Mouse (Mus musculus) hindbrain, embryonic 11.5 days (tissue): ENCODE measurements at regions not wholly inside any gene's neighbourhood (a gene's known extent, or its start where the extent isn't known, plus 50 kb on each side); places are given as distances from the start of the nearest gene placed in this dataset.

ENCODE experiments used
- ATAC-seq: fragments of 200-750 bp; cut with Nextera tagmentation; 2 replicates; pipeline ENCODE4 v1.8.0; 2017; ENCODE audit warnings: mild to moderate bottlenecking, moderate TSS enrichment, moderate library complexity; ENCODE audit not compliant: low FRiP score
- DNase-seq: peaks from one replicate; pipeline ENCODE4 v3.0.0-alpha.2; 2015; ENCODE audit warnings: low spot score
- H3K27ac ChIP-seq: fragments of 300-500 bp; sonication (generic); 2 replicates; pipeline ENCODE4 v1.5.1; 2014; ENCODE audit warnings: mild to moderate bottlenecking, low read depth, low read length
- H3K27me3 ChIP-seq: fragments of 300-500 bp; sonication (generic); 2 replicates; pipeline ENCODE4 v1.6.1; 2014; ENCODE audit warnings: mild to moderate bottlenecking, low read length, moderate library complexity, mixed read lengths; ENCODE audit not compliant: control insufficient read depth, insufficient read depth
- H3K36me3 ChIP-seq: fragments of 300-500 bp; sonication (generic); 2 replicates; pipeline ENCODE4 v1.6.1; 2014; ENCODE audit warnings: mild to moderate bottlenecking, low read length, moderate library complexity, mixed read lengths; ENCODE audit not compliant: control insufficient read depth, insufficient read depth
- H3K4me1 ChIP-seq: fragments of 300-500 bp; sonication (generic); replicated peaks from 2 replicates; pipeline ENCODE4 v1.6.1; 2014; ENCODE audit warnings: low read length, mixed read lengths; ENCODE audit not compliant: control insufficient read depth, insufficient read depth
- H3K4me2 ChIP-seq: fragments of 300-500 bp; sonication (generic); replicated peaks from 2 replicates; pipeline ENCODE4 v1.6.1; 2014; ENCODE audit warnings: mild to moderate bottlenecking, low read depth, low read length
- H3K4me3 ChIP-seq: fragments of 300-500 bp; sonication (generic); 2 replicates; pipeline ENCODE4 v1.5.1; 2014; ENCODE audit warnings: low read depth, low read length
- H3K9ac ChIP-seq: fragments of 300-500 bp; sonication (generic); 2 replicates; pipeline ENCODE4 v1.6.1; 2014; ENCODE audit warnings: low read depth, low read length
- H3K9me3 ChIP-seq: fragments of 300-500 bp; sonication (generic); 2 replicates; pipeline ENCODE4 v1.6.1; 2016; ENCODE audit warnings: low read length; ENCODE audit not compliant: control insufficient read depth
- WGBS: fragments of 180-500 bp; shearing (Covaris S2); extraction: QIAGEN DNeasy Blood & Tissue Kit; methylation state at CpG from one replicate; pipeline ENCODE4 v1.1.7; 2014; 5-methylcytosine and 5-hydroxymethylcytosine counted together

DNA sequence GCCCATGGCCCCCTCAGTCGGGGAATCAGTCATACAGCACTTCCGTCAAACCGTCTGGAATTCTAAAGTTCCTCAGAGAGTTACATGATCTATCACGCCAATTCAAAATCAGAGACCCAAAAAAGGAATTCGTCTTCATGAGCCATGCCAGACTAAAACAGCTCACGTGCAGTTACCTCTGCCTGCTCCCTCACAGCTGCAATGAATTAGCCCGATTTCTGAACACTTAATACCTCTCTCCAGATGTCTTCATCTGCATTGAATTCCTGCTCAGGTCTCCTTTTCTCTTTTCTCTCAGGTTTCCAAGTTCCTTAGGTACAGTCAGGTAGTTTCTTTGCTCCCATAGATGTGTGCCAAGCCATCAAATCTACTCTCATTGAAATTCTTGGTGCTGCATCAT lies 192.4 kb upstream of the Lrig3 start:
- Histone ChIP-seq H3K4me3 (no peak overlapping the region), H3K4me2 (no peak overlapping the region), H3K36me3 (no peaks in the 10 kb centered on the region), H3K9me3 (no peaks in the 10 kb centered on the region), H3K4me1 (no peaks in the 10 kb centered on the region), H3K27me3 (no peaks in the 10 kb centered on the region), H3K27ac (no peak overlapping the region), H3K9ac (no peak overlapping the region)
- ATAC-seq (no peak), DNase-seq (no peak)
- 67% methylated on average over 7 of the region's 7 CpGs for WGBS

DNA sequence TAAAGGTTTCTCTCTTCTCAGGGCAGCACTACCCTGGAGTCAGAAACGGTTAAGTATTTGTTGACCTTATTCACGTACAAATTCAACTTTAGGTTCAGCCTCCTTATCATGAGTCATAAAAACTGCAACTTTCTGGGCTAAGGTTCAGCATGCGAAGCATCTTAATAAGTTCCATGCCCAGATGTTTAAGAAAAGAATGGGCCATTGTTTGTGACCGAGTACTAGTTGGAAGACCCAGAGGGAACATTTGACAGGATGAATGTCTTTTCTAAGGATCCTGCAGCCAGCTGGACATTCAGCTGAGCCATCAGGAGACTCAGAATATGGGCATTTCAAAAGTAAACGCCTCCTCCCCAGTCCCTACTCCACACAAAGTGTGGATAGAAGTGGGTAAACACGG lies 183.5 kb upstream of the Lrig3 start:
- Histone ChIP-seq H3K4me2 (no peak overlapping the region), H3K27ac (no peak overlapping the region), H3K9ac (no peak overlapping the region), H3K4me3 (no peak overlapping the region), H3K27me3 (no peaks in the 10 kb centered on the region), H3K36me3 (no peaks in the 10 kb centered on the region), H3K9me3 (no peaks in the 10 kb centered on the region), H3K4me1 (peaks cover 7% of the 10 kb centered on the region)
- ATAC-seq (no peak), DNase-seq (no peak)
- WGBS: 57% methylated on average over 6 of the region's 6 CpGs

DNA sequence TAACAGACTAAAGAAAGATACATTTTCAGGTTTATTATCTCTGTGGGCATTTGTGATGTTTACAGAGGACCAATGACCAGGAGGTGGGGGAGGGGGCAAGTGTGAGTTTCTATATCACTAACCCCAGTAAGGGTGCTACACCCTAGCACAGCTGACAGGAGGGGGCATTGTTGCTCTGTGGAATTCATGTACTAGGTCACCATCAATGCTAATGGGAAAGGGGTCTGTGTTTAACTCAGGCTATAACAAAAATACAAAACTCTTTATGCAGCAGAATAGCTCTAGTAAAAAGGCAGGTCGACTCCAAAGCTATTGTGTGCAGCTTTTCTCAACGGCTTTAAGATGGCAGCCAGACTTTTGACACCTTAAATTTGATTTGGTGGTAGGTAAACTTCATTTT lies 181.1 kb upstream of the Lrig3 start:
- H3K9me3 ChIP-seq: no peaks in the 10 kb centered on the region
- ATAC-seq (0 out of 2 replicates have a peak, but pooled peaks have one; percentile 52), DNase-seq (peak; percentile 56)
- H3K36me3 ChIP-seq: no peaks in the 10 kb centered on the region
- H3K9ac ChIP-seq: no peak overlapping the region
- H3K4me2 ChIP-seq: no peak overlapping the region
- H3K4me1 ChIP-seq: peaks cover 9% of the 10 kb centered on the region
- WGBS: 33% methylated on average over 2 of the region's 2 CpGs
- no peaks in the 10 kb centered on the region for H3K27me3 ChIP-seq
- H3K27ac ChIP-seq: no peak overlapping the region
- H3K4me3 ChIP-seq: no peak overlapping the region

DNA sequence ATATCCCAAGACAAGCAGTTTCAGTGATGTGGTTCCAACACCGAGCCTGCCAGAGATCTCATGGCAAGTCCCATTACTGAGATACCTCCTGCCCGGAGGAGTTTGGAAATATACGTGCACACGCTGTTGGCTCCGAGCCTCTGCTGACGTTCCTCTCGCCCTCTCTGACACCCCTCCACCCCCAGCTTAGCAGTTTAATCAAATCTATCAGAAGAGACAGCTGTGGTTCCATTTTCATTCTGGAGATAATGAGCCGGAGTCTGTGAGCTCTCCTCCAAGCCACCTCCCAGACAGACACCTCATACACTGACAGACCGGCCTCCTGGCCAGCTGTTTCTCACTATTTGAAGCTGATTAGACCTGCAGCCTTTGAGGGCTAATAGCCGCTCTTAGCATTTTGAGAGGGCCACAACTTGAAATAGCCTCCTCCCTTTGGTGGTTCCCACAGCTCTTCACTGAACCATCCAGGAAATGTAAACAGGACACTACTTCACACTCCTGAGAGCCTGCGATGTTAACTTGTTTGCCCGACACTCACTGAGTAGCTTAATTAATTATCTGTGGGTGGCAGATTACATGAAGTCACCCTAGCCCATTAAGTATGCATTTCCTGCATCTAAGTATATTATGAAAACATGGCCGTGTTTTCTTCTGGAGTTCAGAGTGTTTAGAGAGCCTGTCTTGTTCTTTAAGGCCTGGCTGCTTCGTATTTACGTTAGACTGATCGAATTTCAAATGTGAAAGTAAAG lies 180.3 kb upstream of the Lrig3 start:
- H3K27me3 ChIP-seq: no peaks in the 10 kb centered on the region
- H3K9me3 ChIP-seq: no peaks in the 10 kb centered on the region
- DNase-seq: peak; percentile 41
- no peaks in the 10 kb centered on the region for H3K36me3 ChIP-seq
- H3K27ac ChIP-seq: no peak overlapping the region
- no peak overlapping the region for H3K4me3 ChIP-seq
- H3K9ac ChIP-seq: no peak overlapping the region
- H3K4me2 ChIP-seq: no peak overlapping the region
- WGBS: 18% methylated on average over 16 of the region's 16 CpGs
- peaks cover 9% of the 10 kb centered on the region for H3K4me1 ChIP-seq
- peak; percentile 42 for ATAC-seq

DNA sequence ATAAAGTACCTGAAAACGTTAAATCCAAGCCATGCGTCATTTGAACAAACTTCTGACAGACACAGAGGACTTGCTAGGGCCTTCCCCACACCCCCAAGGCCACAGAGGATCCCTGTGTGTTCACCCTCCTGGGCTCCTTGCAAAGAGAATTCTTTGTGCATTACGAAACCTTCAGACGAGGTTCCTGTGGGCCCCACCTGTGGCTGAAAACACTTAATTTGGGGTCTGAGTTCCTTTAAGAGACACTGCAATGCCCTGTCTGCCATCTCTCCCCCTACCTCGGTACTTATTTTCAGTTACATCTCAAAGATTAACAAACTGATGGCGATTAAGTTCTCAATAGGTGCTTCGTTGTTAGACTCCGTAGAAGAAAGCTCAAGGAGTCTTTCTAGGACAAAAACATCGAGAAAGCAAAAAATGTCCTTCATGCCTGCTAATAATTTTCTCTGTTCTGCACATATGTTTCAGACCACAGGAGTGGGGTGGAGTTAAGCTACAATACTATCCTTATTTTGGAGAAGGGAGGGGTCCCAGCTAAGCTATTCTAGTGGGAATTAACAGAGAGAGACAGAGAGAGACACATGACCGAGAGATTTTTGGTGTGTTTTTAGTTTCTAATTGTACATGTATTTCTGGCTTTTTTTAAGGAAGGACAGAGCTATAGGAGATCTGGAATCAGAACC lies 179.6 kb upstream of the Lrig3 start:
- ATAC-seq (no peak), DNase-seq (peak; percentile 47)
- H3K4me1 ChIP-seq: peaks cover 9% of the 10 kb centered on the region
- no peak overlapping the region for H3K9ac ChIP-seq
- no peaks in the 10 kb centered on the region for H3K9me3 ChIP-seq
- H3K27me3 ChIP-seq: no peaks in the 10 kb centered on the region
- no peak overlapping the region for H3K4me3 ChIP-seq
- no peaks in the 10 kb centered on the region for H3K36me3 ChIP-seq
- peak overlapping the region; percentile 39 for H3K4me2 ChIP-seq
- 20% methylated on average over 10 of the region's 10 CpGs for WGBS
- 0 out of 2 replicates have a peak overlapping the region, but pooled peaks have one; percentile 24 for H3K27ac ChIP-seq

DNA sequence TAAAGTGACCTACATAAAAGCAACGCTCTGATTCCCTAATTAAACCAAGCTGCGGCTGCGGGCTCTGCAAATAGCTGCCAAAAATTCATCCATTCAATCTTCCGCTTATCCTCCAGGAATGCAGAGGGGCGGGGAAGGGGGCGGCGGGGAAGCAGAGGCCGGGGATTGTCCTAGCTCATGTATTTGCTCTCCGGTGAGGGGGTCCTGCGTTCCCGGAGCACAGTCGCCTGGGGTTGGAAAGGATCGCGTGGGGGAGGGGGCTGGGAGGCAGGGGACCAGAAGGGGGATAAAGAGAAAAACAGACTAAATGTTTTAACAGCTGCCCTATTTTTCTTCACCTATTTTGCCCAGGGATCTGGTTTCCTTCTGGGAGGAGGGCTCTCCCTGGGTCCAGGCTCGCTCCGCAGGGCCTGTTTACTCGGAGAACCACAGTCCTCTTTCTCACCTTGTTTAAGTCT lies 179.1 kb upstream of the Lrig3 start:
- H3K4me1 ChIP-seq: peaks cover 9% of the 10 kb centered on the region
- H3K4me3 ChIP-seq: 0 out of 2 replicates have a peak overlapping the region, but pooled peaks have one; percentile 8
- ATAC-seq (peak; percentile 86), DNase-seq (peak; percentile 68)
- peak overlapping the region; percentile 20; the same call in 1 of the 2 replicates for H3K9ac ChIP-seq
- no peaks in the 10 kb centered on the region for H3K27me3 ChIP-seq
- H3K27ac ChIP-seq: 0 out of 2 replicates have a peak overlapping the region, but pooled peaks have one; percentile 7
- WGBS: under 1% methylated on average over 17 of the region's 17 CpGs
- H3K9me3 ChIP-seq: no peaks in the 10 kb centered on the region
- no peaks in the 10 kb centered on the region for H3K36me3 ChIP-seq
- peak overlapping the region; percentile 39 for H3K4me2 ChIP-seq

DNA sequence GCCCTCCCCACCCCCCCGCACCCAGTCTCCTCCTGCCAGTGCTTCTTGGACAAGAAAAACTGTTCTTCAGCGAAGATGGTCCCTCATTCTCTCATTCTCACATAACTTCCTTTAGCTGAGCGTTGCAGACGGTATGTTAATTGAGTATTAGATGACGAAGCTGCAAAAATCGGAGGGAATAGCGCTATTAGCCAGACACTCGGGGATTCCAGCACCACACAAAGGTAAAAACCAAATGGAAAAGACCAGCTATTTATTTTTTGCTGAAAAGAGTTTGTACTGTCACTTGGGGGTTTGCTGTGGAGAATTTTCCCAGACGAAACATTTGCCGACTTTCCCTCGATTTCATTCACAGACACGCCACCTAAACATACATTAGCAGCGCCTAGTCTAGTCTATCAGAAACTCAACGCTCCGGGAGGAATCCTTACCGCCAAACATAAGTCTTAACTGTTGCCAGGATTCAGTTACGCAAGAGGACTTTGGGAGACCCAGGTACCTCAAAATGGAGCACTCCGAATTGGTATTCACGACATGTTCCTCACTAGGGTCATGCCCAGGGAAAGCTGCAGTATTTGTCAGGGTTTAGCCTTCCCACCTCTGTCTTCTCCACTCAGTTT lies 178.4 kb upstream of the Lrig3 start:
- peak overlapping the region; percentile 20; the same call in 1 of the 2 replicates for H3K9ac ChIP-seq
- ATAC-seq (peak; percentile 13; the same call in 1 of the 2 replicates), DNase-seq (peak; percentile 35)
- H3K27ac ChIP-seq: peak overlapping the region; percentile 39; the same call in 1 of the 2 replicates
- H3K4me3 ChIP-seq: no peak overlapping the region
- no peaks in the 10 kb centered on the region for H3K9me3 ChIP-seq
- peak overlapping the region; percentile 39 for H3K4me2 ChIP-seq
- WGBS: 42% methylated on average over 19 of the region's 19 CpGs
- H3K27me3 ChIP-seq: no peaks in the 10 kb centered on the region
- peaks cover 9% of the 10 kb centered on the region for H3K4me1 ChIP-seq
- H3K36me3 ChIP-seq: no peaks in the 10 kb centered on the region

DNA sequence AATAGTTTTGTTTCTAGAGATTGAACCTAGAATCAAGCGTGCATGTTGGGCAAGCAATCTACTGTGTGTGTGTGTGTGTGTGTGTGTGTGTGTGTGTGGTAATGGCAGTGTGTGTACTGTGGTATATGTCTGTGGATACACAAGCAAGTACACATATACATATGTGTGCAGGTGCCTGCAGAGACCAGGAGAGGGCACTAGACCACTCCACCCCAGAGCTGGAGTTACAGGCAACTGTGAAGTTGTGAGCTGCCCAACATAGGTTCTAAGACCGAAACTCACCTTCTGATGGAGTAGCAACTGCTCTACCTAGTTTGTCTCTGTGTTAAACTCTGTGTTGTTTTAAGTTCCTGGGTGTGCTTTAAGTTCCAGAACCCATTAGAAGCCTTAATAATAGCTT lies 177.7 kb upstream of the Lrig3 start:
- Histone ChIP-seq H3K9me3 (no peaks in the 10 kb centered on the region), H3K9ac (no peak overlapping the region), H3K4me1 (peaks cover 9% of the 10 kb centered on the region), H3K27ac (no peak overlapping the region), H3K4me2 (no peak overlapping the region), H3K27me3 (no peaks in the 10 kb centered on the region), H3K36me3 (no peaks in the 10 kb centered on the region), H3K4me3 (no peak overlapping the region)
- DNase-seq (no peak), ATAC-seq (no peak)
- WGBS: 95% methylated on average over 2 of the region's 2 CpGs
